Mouse (Mus musculus) kidney, adult 2 months (tissue): ENCODE data around the gene Ankib1. TPM values are rescaled to one million over a fixed set of nuclear protein-coding genes. Genes with fewer than 3 reads are reported as not detected.
"Not testable (repeated sequence)": the region's sequence is repeated elsewhere in the genome, so short reads cannot be mapped to it uniquely, and the experiment has no call there.

Experiments used
- DNase-seq: peaks from one replicate; pipeline ENCODE4 v3.0.0; 2021
- H3K27ac ChIP-seq: fragments of 200-500 bp; 2 replicates; pipeline ENCODE4 v1.5.1; 2012; ENCODE audit warnings: low read depth, low read length, control low read depth, inconsistent platforms; ENCODE audit not compliant: insufficient read depth
- H3K27me3 ChIP-seq: fragments of 200-500 bp; replicated peaks from 2 replicates; pipeline ENCODE4 v1.6.1; 2012; ENCODE audit warnings: mild to moderate bottlenecking, moderate library complexity, low read length, inconsistent platforms; ENCODE audit not compliant: control insufficient read depth, insufficient read depth
- H3K36me3 ChIP-seq: fragments of 200-500 bp; 2 replicates; pipeline ENCODE4 v1.6.1; 2012; ENCODE audit warnings: mild to moderate bottlenecking, moderate library complexity, low read length, inconsistent platforms; ENCODE audit not compliant: control insufficient read depth, insufficient read depth
- H3K4me1 ChIP-seq: fragments of 200-500 bp; 2 replicates; pipeline ENCODE4 v1.6.1; 2011; ENCODE audit warnings: low read length; ENCODE audit not compliant: control insufficient read depth, insufficient read depth
- H3K4me3 ChIP-seq: fragments of 200-500 bp; 2 replicates; pipeline ENCODE4 v1.5.1; 2011; ENCODE audit warnings: mild to moderate bottlenecking, low read depth, low read length, control low read depth; ENCODE audit not compliant: insufficient read depth
- CTCF ChIP-seq: fragments of 200-500 bp; conservative IDR thresholded peaks from 2 replicates; pipeline ENCODE4 v1.5.1; 2011; ENCODE audit warnings: low read depth, mild to moderate bottlenecking, control low read depth, low read length, moderate library complexity, mixed read lengths; ENCODE audit not compliant: insufficient read depth, insufficient read length
- POLR2A ChIP-seq: fragments of 200-500 bp; IDR thresholded peaks from one replicate; pipeline ENCODE4 v1.6.1; 2011; ENCODE audit warnings: low read depth, low read length, control low read depth
- WGBS: fragments of 180-500 bp; shearing (Covaris S2); methylation state at CpG from one replicate; pipeline ENCODE4 v1.1.7; 2018; 5-methylcytosine and 5-hydroxymethylcytosine counted together
- polyA plus RNA-seq: library from polyadenylated mRNA; depleted of rRNA; stranded (reverse); fragments of >200 nt; gene quantifications from 2 replicates; pipeline ENCODE4 v1.2.3, GENCODE M21; 2012

Gene Ankib1
- polyA plus RNA-seq, 1 experiment: 22.3 TPM

DNA sequence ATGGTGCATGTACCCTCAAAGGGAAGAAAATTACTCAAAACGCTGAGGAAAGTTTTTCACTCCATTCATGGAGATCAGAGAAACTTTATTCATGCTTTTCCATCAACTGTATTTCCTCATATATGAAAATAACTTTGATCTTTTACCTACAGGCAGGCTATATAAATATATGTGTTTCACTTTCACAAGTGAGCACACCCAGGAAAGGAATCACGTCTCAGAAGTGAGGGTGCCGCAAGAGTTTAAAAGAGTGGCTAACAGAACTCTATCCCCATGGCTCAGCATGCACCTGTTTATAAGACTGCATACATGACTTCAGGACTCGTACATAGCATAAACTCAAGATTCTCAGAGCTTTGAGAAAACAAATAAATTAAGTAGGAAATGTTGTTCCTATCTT, 1.8 kb downstream of the Ankib1 start:
- peak overlapping the region; percentile 22; the same call in 1 of the 2 replicates for H3K4me3 ChIP-seq
- 56% methylated on average over 4 of the region's 4 CpGs for WGBS

DNA sequence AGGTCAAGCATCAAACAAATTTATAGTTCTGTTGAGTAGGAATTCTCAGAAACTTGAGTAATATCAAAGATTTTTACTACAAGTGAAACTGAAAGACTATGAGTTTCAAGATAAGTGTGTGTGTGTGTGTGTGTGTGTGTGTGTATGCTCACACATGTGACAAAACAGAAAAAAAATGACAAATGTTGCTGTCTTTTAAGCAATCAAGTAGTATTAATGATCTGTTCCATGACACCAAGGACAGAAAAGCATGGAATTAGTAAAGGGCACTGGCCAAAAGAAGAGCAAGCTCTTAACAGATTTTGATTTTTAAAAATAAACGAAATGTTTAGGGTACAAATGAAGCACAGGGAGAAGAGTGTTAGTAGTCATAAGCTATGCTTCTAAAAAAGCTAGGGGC, 2.7 kb downstream of the Ankib1 start:
- no peak overlapping the region for H3K4me3 ChIP-seq
- no peaks in the 10 kb centered on the region for H3K27me3 ChIP-seq
- no peaks in the 10 kb centered on the region for H3K36me3 ChIP-seq
- DNase-seq: no peak
- TF ChIP-seq POLR2A: no peak
- no peak for TF ChIP-seq CTCF
- peaks cover 6% of the 10 kb centered on the region; the same call in 1 of the 2 replicates for H3K4me1 ChIP-seq
- no peak overlapping the region for H3K27ac ChIP-seq
- WGBS: 64% methylated on average over 1 of the region's 1 CpGs

More for the DNA sequence above, 1.8 kb downstream of the Ankib1 start:
- Histone ChIP-seq H3K36me3 (no peaks in the 10 kb centered on the region), H3K4me1 (peaks cover 6% of the 10 kb centered on the region; the same call in 1 of the 2 replicates), H3K27me3 (no peaks in the 10 kb centered on the region), H3K27ac (peak overlapping the region; percentile 60; the same call in 1 of the 2 replicates)
- TF ChIP-seq CTCF (no peak), POLR2A (no peak)
- DNase-seq: no peak

- H3K4me3 ChIP-seq, H3K27me3 ChIP-seq, H3K4me1 ChIP-seq, H3K36me3 ChIP-seq: not testable (repeated sequence)
- peak overlapping the region; percentile 22; the same call in 1 of the 2 replicates for H3K27ac ChIP-seq
- peak; percentile 60 for DNase-seq
Measured at GRCm38 (mm10) chr5:3798656-3799055, 4.1 kb downstream of the Ankib1 start.

DNA sequence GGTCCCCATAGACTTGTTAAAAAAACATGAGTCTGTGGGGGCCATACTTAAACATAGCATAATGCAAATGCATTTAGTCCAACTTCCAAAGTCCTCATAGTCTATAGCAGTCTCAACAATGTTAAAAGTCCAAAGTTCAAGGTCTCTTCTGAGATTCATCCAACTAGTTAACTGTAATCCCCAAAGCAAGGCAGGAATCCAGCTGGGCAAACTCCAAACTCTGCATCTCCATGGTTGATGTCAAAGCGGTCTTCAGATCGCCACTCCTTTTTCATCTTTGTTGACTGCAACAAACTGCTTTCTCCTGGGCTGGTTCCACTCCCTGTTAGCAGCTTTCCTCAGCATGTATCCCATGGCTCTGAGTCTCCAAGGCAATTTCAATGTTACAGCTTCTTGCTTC, 5.6 kb downstream of the Ankib1 start:
- H3K36me3 ChIP-seq, H3K4me3 ChIP-seq, H3K27me3 ChIP-seq, H3K27ac ChIP-seq, H3K4me1 ChIP-seq: not testable (repeated sequence)
- 64% methylated on average over 2 of the region's 2 CpGs for WGBS
- DNase-seq: peak; percentile 80

- DNase-seq: no peak
- H3K27me3 ChIP-seq: no peaks in the 10 kb centered on the region
- H3K4me1 ChIP-seq: peaks cover 5% of the 10 kb centered on the region; the same call in 1 of the 2 replicates
- H3K4me3 ChIP-seq: no peak overlapping the region
- no peaks in the 10 kb centered on the region for H3K36me3 ChIP-seq
- TF ChIP-seq CTCF: no peak
- no peak for TF ChIP-seq POLR2A
- no peak overlapping the region for H3K27ac ChIP-seq
Measured at GRCm38 (mm10) chr5:3791048-3791447, 11.7 kb downstream of the Ankib1 start.

GRCm38 (mm10) chr5:3787548-3787947, 15.2 kb downstream of the Ankib1 start:
- 55% methylated on average over 4 of the region's 4 CpGs for WGBS
- peak; percentile 59 for DNase-seq
- Histone ChIP-seq H3K27me3 (no peaks in the 10 kb centered on the region), H3K4me1 (peaks cover 7% of the 10 kb centered on the region; the same call in 1 of the 2 replicates), H3K4me3 (no peak overlapping the region), H3K36me3 (no peaks in the 10 kb centered on the region), H3K27ac (no peak overlapping the region)
- TF ChIP-seq CTCF: no peak
- TF ChIP-seq POLR2A: no peak

GRCm38 (mm10) chr5:3784751-3785496, 17.8 kb downstream of the Ankib1 start:
- TF ChIP-seq POLR2A (no peak), CTCF (no peak)
- H3K27ac ChIP-seq: no peak overlapping the region
- 27% methylated on average over 1 of the region's 1 CpGs for WGBS

DNA sequence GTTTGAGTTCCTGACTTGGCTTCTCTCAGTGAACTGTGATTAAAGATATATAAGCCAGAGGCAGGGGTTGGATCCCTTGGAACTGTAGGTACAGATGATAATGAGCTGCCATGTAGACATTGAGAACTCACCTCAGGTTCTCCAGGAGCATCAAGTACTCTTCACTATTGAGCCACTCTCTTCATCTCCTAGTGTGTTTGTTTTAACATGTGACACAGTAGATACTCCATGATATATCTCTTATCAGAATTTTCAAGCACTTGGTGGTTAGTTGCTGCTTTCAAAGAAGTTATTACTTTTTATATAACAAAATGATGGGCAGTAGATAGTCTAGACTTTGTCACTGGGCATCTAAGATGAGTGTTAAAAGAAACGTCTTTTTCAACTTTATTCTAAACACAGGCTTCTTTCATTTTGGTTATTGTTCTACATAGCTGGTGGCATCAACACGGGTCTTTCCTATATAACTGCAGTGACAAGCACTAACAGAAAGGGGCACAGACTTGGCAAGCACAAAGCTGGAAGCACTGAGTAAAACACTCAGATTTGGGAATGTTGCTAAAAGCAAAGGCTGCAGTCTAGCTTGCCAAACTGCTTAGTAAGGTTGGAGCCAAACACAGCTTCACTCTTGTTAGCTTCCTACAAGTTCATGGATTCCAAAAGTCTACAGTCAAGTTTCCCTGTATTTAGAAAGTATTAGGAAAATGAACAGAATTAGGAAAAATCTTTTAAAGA, 18.6 kb downstream of the Ankib1 start:
- Histone ChIP-seq H3K4me1 (peaks cover 7% of the 10 kb centered on the region; the same call in 1 of the 2 replicates), H3K4me3 (no peak overlapping the region), H3K27me3 (no peaks in the 10 kb centered on the region), H3K36me3 (no peaks in the 10 kb centered on the region), H3K27ac (no peak overlapping the region)
- no peak for DNase-seq
- TF ChIP-seq CTCF (no peak), POLR2A (no peak)
- WGBS: 72% methylated on average over 2 of the region's 2 CpGs

More at GRCm38 (mm10) chr5:3784751-3785496, 17.8 kb downstream of the Ankib1 start:
- Histone ChIP-seq H3K4me3 (no peak overlapping the region), H3K4me1 (peaks cover 7% of the 10 kb centered on the region; the same call in 1 of the 2 replicates), H3K27me3 (no peaks in the 10 kb centered on the region), H3K36me3 (no peaks in the 10 kb centered on the region)
- no peak for DNase-seq
